In the genomic region with DNA sequence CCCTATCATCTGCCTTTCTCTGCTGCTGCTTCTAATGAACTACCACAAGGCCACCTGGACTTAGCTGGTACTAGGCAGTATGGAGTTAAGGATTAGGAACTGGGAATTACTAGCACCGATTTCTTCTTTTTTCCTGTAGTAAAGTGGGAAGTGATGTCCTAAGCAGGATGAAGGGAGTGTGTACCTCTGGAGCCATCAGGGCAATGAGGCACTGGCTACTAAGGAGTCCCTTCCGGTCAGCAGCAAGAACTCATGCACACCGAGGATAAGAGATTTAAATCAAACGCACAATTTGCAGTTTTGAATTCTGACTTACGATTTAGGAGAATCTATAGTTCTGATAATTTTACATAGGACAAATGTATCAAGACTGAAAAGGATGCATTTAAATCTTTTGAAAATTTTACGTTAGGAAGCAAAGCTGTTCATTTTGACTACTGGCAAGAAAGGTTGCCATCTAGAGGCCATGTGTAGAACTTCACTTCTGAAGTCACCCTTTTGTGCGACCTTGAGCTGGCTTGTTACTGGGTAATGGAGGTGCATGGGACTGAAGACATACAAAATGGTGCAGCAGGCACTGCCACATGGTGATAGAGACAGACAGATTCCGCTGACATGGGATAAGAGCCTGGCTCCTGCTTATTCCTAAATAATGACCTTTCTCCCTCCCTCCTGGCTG, we compare ENCODE assay signal across 8 mouse cellular contexts.
DNase-seq lines count a peak whose midpoint lies in the region; ATAC-seq lines count a peak whose summit lies in the region.

No protein-coding gene starts in this region.

- no peaks in the 10 kb centered on the region for H3K9me3 ChIP-seq in hindbrain, embryonic 12.5 days (replicated peaks)
- no peaks in the 10 kb centered on the region for H3K9me3 ChIP-seq in limb, embryonic 11.5 days (ENCODE audit: control insufficient read depth, low read length)

- H3K4me3 ChIP-seq in hindbrain, embryonic 12.5 days = no peak overlapping the region
- no peak overlapping the region for H3K4me3 ChIP-seq in limb, embryonic 11.5 days (ENCODE audit: low read depth, low read length)

- DNase-seq in cerebellum, adult 18-20 months = peak; percentile 15 to 16
- no peak for DNase-seq in cerebellum, adult 11 months
- peak; percentile 54 for DNase-seq in 3T3-L1 (ENCODE audit: low read depth, low spot score)
- DNase-seq in c-Kit-positive CD71-negative TER-119-negative erythroid progenitor cells, embryonic 14.5 days (ENCODE audit: low read depth) = peak; percentile 17
- peak; percentile 44 for DNase-seq in limb, embryonic 11.5 days (ENCODE audit: low spot score)
- peak; percentile 4 for DNase-seq in retina, adult 2 months (ENCODE audit: low read depth, low spot score)
- DNase-seq in urinary bladder, adult 2 months (ENCODE audit: low spot score) = no peak

- 63% methylated on average over 8 of the region's 8 CpGs for WGBS in hindbrain, embryonic 12.5 days
- 54% methylated on average over 8 of the region's 8 CpGs for WGBS in limb, embryonic 11.5 days

- H3K9ac ChIP-seq in hindbrain, embryonic 12.5 days = no peak overlapping the region
- H3K9ac ChIP-seq in limb, embryonic 11.5 days (ENCODE audit: low read length) = no peak overlapping the region

- peak; percentile 73 for ATAC-seq in hindbrain, embryonic 12.5 days (ENCODE audit: low FRiP score)
- ATAC-seq in limb, embryonic 11.5 days (ENCODE audit: insufficient number of reproducible peaks, low FRiP score, low TSS enrichment, low read depth) = peak; percentile 65; the same call in 1 of the 2 replicates

- H3K27me3 ChIP-seq in hindbrain, embryonic 12.5 days = no peaks in the 10 kb centered on the region
- no peaks in the 10 kb centered on the region for H3K27me3 ChIP-seq in limb, embryonic 11.5 days (ENCODE audit: control insufficient read depth, insufficient read depth, low read length)

- no peaks in the 10 kb centered on the region for H3K4me1 ChIP-seq in hindbrain, embryonic 12.5 days
- no peaks in the 10 kb centered on the region for H3K4me1 ChIP-seq in limb, embryonic 11.5 days (ENCODE audit: control insufficient read depth, insufficient read depth, low read length)

- no peaks in the 10 kb centered on the region for H3K36me3 ChIP-seq in hindbrain, embryonic 12.5 days
- H3K36me3 ChIP-seq in limb, embryonic 11.5 days (ENCODE audit: control insufficient read depth, insufficient read depth, low read length) = no peaks in the 10 kb centered on the region

- H3K4me2 ChIP-seq in hindbrain, embryonic 12.5 days (replicated peaks) = no peak overlapping the region
- H3K4me2 ChIP-seq in limb, embryonic 11.5 days (ENCODE audit: low read depth, severe bottlenecking) = no peak overlapping the region

- H3K27ac ChIP-seq in hindbrain, embryonic 12.5 days = no peak overlapping the region
- no peak overlapping the region for H3K27ac ChIP-seq in limb, embryonic 11.5 days (replicated peaks; ENCODE audit: low read depth, low read length)

Comparison
In these comparisons a context has a peak if more than half of its experiments do, and no peak if none do; other contexts are left out.
1. DNase-seq: peak in cerebellum, adult 18-20 months (2 of 2), 3T3-L1 (single experiment), c-Kit-positive CD71-negative TER-119-negative erythroid progenitor cells, embryonic 14.5 days (single experiment), limb, embryonic 11.5 days (single experiment) and retina, adult 2 months (single experiment); none in cerebellum, adult 11 months (single experiment) and urinary bladder, adult 2 months (single experiment).